Mouse (Mus musculus): Measurements from ENCODE around the gene Fam136a. TPM values are rescaled to one million over a fixed set of nuclear protein-coding genes. Genes with fewer than 3 reads are reported as not detected.
"Not testable (repeated sequence)": the region's sequence is repeated elsewhere in the genome, so short reads cannot be mapped to it uniquely, and the experiment has no call there.

Fam136a gene
- total RNA-seq, 2 experiments from 2014 or later: 18.3 to 21.6 TPM

DNA sequence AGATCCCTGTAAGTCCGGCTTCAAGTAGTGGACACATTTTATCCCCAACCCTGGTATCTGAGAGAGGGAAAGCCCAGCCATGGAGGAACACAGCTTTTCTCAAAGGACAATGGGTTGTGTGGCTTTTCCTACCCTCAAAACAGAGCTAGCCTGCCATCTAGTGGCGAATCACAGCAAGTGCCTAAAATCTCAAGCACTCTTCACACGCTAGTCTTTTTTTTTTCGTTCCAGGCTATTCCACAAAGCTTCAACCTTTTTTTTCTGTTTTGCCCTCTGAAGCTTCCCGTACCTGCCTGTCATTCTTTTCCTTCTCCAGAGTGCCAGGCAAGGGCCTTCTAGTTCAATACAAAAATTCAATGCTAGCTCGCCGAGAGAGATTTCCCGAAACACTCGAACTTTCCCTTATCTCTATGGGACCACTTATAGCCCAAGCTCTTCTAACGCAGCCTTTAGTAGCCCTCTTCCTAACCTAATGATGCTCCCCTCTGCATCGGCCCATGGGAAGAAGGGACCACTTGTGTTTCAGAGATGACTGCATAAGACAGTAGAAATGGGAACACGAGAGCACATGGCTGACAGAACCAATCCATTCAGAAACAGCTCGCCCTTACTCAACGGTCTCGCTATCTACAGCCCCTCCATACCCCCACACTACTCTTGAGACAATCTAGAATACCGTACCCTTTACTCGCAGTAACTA, 854 bp upstream of the Fam136a start:
- intact Hi-C loops (cut with DNase I; ENCODE audit: low total_unique reads): loop anchor here (5.0 kb wide), 2 partner anchors 222 to 237 kb away; no protein-coding TSS in a partner anchor
- DNase-seq: peak; percentile 62

DNA sequence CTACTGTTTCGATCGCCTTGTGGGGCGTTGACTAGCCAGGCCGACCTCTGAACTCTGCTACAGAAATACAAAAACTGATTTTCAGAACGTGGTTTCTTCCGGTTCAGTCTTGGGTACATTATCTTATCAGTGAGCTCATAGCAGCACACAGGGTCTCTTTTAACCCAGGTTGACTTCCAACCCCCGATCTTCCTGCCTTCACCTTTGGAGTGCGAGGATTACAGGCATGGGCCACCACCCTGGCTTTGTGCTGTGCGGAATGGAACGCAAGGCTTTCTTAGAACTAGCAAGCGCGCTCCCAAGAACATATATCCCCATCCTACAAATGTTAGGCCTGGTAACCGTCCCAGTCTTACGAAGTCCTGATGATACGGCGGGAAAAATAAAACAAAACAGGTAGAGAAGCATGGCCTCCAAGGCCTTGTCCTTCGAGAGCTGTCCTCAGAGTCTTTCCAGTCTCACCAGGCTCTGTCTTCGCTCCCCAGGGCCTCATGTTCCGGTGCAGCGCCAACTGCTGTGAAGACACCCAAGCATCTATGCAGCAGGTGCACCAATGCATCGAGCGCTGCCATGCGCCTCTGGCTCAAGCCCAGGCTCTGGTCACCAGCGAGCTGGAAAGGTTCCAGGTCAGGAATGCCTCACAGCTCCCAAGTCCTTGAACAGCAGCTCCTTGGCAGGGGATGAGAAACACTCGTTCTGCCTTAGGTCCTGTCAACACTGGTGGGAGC, 843 bp downstream of the Fam136a start:
- intact Hi-C loops (cut with DNase I; ENCODE audit: low total_unique reads): no loop called here
- DNase-seq: peak; percentile 35

DNA sequence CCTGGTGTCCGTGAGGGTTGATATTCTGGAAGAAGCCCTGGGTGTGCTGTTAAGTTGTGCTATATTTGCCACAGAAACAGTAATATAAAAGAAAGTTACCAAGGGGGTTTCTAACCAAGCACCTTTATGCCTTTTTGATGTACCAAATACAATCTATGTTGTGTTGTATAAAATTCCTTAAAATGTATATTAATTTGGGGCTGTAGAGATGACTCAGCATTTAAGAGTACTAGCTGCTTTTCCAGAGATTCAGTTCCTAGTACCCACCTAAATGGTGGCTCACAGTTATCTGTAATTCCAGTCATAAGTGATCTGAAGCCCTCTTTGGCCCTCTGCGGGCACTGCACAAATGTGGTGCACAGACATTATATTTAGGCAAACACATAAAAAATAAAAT, 1.4 kb downstream of the Fam136a start:
- intact Hi-C loops (cut with DNase I; ENCODE audit: low total_unique reads): no loop called here
- no peak for DNase-seq

DNA sequence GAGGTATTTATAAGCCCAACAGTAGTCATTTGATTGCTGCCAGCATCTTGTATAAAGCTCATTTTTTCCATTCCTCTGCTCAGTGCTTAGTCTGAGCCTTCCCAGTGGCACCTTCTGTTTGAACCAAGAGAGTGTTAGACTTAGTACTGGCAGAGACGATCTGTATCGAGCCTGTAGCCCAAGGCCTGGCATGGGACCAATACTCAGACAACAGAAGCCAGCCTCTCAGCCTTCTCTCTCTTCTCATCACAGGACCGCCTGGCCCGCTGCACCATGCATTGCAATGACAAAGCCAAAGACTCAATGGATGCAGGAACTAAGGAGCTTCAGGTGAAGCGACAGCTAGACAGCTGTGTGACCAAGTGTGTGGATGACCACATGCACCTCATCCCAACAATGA, 3.0 kb downstream of the Fam136a start:
- DNase-seq: no peak
- intact Hi-C loops (cut with DNase I; ENCODE audit: low total_unique reads): no loop called here

DNA sequence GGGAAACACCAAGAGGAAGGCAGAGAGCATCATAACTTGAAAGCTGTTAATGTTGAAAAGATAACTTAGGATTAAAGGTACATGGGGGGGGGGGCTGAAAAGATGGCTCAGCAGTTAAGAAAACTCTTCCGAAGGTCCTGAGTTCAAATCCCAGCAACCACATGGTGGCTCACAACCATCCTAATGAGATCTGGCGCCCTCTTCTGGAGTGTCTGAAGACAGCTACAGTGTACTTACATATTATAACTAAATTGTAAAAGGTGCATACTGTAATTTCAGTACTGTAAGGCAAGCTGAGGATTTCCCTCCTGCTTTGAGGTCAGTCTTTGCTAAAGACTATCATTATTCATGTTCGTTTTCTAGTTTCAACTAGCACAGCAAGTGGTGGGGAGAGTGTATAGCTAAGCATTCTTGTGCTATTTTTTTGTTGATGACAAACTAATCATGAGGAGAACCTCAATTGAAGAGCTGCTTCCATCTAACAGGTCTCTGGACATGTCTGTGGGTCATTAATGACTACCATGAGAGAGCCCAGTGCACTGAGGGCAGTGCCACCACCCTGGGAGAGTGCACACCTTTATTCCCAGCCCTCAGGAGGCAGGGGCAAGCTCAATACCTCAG, 4.8 kb downstream of the Fam136a start:
- DNase-seq: no peak

DNA sequence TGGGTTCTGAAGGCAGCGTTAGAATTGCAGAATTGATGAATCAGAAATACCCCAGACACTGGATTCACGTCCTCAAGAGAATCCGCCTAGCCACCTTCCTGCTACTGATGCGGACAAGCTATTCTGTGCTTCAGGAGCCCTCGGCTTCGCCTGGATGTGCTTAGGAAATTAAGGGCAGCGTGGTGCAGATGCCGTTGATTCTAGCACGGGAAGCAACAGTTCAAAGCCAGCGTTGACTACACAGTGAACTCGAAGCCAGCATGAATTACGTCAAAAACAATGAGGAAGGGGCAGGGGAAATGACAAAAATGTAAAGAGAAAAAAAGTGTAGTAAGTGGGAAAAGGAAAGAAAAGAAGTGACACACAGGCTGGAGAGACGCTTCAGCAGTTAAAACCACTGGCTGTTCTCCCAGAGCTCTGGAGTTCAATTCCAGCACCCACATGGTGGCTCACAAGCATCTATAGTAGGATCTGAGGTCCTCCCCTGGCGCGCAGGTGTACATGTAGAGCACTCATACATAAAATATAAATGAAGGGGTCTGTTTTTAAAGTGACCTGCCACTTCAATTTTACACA, 5.4 kb downstream of the Fam136a start, which contains the start of gene Snrpg:
Snrpg (plus strand) TSS at position 541 of the 576 bp plus-strand sequence.
- intact Hi-C loops (cut with DNase I; ENCODE audit: low total_unique reads): no loop called here
- DNase-seq: no peak

More for the DNA sequence above, 4.8 kb downstream of the Fam136a start:
- intact Hi-C loops (cut with DNase I; ENCODE audit: low total_unique reads): no loop called here

DNA sequence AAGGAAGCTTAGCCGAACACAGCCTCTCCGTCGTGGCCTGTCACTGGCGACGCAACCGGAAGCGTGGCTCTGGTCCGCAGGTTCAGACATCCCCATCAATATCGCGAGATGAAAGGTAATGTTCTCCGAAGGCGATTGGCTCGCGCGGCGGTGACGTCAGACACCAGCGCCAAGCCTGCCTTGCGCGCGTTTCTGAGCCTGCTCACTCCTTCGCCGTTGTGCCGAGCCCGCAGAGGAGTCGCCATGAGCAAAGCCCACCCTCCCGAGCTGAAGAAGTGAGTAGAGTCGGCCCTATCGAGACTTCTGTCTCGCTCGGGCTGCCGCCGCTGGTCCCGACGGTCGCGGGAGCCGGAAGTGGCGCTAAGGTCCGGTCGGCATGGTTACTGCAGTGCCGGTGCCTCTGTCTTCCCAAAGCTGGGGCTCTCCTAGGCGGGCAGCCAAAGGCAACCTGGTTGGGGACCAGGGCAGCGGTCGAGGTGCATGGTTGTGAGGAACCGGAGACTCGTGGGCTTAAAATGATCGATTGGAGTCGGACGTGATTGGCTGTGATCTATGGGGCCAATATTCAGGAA, 6.0 kb downstream of the Fam136a start:
- peak; percentile 94 for DNase-seq
- intact Hi-C loops (cut with DNase I; ENCODE audit: low total_unique reads): no loop called here

DNA sequence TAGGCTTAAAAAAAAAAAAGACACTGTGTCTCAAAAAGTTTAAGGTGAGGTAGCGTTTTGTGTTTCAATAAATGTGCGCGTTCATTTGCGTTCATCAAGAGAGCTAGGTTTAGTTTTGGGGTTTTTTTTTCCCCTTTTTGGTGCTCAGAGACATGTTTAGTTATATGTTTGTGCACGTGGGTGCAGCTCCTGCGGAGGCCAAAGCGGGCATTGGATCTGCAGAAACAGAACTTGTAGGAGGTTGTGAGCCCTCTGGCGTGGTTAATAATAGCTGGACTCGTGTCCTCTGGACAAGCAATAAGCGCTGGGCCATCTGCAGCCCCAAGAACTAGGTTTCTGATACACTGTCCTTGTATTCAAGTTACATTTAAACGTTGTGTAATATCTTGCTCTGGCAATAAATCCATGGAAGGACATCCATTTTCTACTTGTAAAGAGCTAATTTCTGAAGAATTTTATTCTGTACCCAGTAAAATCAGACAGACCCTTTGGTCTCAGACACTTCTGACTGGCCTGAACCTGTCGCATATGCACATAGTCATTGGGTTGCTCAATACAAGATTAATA, 6.6 kb downstream of the Fam136a start:
- no peak for DNase-seq
- intact Hi-C loops (cut with DNase I; ENCODE audit: low total_unique reads): no loop called here

DNA sequence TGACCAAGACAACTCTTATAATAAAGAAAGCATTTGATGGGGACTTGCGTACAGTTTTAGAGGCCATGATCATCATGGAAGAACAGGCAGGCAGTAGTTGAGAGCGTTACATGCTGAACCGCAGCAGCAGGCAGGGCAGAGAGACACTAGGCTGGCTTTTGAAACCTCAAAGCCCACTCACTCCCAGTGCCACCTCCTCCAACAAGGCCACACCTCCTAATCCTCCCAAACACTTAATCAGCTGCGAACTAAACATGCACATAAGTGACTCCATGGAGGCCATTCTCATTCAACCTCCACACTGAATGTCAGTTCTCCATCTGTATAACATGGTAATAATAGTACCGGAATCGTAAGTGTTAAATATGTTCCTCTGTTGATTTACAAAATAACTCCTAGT, 8.1 kb downstream of the Fam136a start:
- intact Hi-C loops (cut with DNase I; ENCODE audit: low total_unique reads): no loop called here

DNA sequence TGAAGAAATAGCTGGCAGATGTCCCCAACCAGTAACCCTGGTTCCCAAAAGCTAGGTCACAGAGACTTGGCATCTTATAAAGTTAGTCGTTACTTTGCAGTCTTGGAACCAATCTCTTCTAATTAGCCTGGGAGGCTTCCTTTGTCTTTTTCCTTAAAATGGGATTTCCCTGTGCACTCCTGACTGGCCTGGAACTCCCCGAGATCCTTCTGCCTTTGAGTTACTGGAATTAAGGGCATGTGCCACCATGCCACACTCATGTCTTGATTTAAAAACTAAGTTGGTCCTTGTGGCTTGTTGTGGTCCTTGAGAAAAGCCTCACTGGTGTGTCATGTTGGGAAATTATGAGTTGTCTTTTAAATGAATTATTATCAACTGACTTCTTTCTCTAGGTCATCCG, 12.9 kb downstream of the Fam136a start:
- intact Hi-C loops (cut with DNase I; ENCODE audit: low total_unique reads): no loop called here
- no peak for DNase-seq

More for the DNA sequence above, 8.1 kb downstream of the Fam136a start:
- no peak for DNase-seq

DNA sequence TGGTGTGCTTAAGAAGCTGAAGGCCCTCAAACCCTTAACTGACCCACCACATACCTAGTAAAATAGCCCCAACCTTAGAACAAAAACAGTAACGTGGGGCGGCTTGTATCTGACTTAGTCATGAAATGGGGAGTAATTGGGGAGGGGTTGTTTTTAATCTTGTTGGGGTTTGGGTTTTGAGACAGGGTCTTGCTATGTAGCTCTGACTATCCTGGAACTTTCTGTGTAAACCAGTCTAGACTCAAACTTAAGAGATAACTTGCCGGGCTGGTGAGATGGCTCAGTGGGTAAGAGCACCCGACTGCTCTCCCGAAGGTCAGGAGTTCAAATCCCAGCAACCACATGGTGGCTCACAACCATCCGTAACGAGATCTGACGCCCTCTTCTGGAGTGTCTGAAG, 14.7 kb downstream of the Fam136a start:
- DNase-seq; intact Hi-C loops (cut with DNase I; ENCODE audit: low total_unique reads): not testable (repeated sequence)

DNA sequence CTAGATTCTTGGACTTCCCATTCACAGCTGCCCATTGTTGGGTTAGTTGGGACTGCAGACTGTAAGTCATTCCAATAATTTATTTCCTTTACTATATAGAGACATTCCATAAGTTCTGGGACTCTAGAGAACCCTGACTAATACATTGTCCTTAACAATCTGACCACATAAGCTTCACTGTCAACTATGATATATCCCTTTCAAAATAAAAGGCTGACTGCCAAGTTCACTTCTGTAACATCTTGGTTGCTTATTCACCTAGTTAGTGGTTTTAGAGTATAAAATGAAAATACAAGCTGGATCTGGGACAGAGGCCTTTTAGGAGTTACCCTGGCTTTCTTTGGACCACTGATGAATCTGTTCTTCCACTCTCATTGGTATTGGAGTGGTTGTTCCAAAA, 17.1 kb downstream of the Fam136a start:
- no peak for DNase-seq
- intact Hi-C loops (cut with DNase I; ENCODE audit: low total_unique reads): no loop called here

DNA sequence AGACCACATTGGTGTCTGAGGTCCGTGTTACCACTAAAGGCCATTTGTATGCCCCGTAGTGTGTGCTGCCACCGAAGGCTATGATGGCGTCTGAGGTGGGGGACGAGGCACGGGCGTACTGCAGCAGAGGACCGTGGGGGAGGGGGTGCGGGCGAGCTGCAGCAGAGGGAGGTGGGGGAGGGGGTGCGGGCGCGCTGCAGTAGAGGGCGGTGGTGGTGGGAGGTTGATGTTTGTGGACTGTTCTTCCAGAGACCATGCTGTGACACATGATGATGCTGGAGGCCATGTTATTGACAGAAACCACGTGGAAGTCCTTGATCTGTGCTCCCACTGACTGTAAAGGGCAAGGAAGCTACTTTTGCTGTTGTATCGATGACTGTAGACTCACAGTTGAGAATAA, 17.9 kb downstream of the Fam136a start:
- DNase-seq: no peak
- intact Hi-C loops (cut with DNase I; ENCODE audit: low total_unique reads): no loop called here

DNA sequence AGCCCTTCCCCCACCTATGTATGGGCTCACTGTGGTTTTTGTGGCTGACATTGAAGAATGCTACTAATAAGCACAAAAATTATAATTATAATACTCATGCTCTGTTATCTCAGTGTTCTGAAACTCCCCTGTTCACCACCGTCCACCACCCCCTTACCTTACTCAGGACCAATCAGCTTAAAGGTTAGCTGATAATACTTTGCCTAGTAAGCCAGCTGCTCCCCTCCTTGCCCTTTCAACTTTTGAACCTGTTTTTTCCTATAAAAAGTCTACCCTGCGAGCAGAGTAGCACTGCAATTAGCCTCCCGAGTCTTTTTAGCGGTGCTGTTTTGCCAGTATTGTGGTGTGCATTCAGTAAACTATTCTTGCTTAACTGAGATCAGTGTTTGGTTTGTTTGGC, 19.2 kb downstream of the Fam136a start:
- DNase-seq: no peak
- intact Hi-C loops (cut with DNase I; ENCODE audit: low total_unique reads): no loop called here

DNA sequence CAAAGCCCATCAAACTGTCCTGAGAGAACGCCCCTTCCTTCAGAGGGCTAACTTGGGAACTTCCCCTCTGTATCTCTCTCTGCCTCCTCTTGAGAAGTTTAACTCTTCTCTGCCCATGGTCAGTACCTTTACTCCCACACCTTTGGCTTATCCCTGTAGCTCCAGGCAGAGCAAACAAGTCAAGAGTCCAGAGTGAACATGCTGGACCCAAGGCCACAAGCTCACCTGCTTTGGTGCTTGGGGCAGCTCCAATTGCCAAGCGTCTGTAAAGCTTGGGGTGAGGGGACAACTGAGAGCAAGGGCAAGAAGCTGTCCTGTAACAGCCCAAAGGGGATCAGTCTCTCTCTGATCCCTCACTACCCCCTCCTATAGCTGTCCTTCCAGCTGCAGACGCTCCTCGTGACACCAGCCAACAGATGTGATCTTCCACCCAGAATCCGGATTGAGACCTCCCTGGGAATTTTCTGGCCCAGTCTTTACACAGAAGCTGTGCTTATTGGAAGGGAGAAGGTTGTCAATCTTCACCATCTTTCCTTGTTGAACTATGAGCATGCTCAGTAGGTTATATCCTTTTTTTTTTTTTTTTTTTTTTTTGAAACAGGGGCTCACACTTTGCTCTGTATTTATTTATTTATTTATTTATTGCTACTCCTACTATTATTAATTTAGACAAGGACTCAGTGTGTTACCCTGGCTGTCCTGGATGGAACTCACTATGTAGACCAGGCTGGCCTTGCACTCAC, 20.1 kb downstream of the Fam136a start:
- no peak for DNase-seq
- intact Hi-C loops (cut with DNase I; ENCODE audit: low total_unique reads): no loop called here

DNA sequence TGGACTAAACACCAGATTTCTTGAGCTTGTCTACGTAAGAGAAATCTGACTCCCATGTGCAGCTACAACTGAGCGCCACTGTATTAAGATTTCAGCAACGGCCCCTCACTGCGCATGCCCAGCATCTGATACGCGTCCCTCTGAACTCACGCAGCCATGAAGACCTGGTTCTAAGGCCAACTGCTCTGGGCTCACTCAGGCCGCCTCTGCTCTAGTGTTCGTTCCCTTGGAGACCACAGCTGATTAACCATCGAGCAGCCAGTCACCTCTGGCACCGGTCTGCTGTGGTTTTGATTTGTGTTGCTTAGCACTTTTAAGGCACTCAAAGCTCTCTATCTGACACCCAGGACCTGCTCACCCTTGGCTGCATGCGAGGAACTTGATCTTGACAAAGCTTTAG, 21.9 kb downstream of the Fam136a start:
- intact Hi-C loops (cut with DNase I; ENCODE audit: low total_unique reads): no loop called here
- no peak for DNase-seq

DNA sequence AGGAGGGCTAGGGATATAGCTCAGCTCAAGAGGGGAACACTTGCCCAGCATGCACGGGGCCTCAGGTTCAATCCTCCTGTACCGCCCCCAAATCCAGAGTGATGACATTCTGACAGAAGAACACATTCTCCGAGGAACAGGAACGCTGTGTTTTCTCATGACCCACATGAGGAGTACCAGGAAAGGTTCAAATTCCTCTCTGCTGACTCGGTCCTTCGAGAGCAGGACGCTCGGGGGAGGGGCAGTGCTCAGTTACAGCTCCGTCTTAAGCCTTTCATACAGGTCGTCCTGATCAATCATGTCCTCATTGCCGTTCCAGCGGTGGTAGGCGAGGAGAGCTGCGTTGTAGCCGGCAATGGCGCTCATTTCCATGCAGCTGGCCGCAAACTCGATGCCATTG, 23.0 kb downstream of the Fam136a start:
- DNase-seq: no peak
- intact Hi-C loops (cut with DNase I; ENCODE audit: low total_unique reads): no loop called here

DNA sequence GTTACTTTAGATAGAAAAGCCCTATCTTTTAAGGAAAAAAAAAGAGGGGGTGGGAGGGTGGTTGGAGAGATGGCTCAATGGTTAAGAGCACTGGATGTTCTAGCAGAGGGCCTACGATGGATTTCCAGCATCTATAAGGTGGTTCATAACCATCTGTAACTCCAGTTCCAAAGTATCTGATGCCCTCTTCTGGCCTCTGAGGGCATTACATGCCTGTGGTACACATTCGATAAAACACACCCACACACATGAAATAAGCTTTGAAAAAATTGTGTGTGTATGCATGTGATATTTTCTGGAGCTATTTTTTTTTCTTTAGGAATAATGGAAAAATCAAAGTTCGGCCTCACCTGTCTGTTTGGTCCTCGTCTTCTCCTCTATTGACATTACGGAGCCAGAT, 25.9 kb downstream of the Fam136a start:
- intact Hi-C loops (cut with DNase I; ENCODE audit: low total_unique reads): no loop called here
- DNase-seq: no peak

DNA sequence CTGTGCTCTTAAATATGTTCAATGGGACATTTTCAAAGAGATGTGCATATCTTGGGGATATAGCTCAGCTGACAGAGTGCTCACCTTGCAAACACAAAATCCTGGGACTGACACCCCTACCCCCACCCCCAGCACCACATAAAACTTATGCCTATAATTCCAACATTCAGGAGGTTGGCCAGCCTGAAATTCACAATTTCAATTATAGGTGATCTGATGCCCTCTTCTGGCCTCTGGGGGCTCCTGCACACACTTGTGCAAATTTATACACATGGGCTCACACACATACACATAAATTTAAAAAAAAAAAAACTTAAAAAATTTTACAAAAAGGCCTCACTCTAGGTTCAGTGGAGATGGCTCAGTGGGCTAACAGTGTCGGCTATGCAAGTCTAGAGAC, 27.7 kb downstream of the Fam136a start:
- no peak for DNase-seq
- intact Hi-C loops (cut with DNase I; ENCODE audit: low total_unique reads): no loop called here

All from gastrocnemius, postnatal 14 days (tissue).